Mouse (Mus musculus): ENCODE measurements around the gene Arhgef15. TPM values are rescaled to one million over a fixed set of nuclear protein-coding genes. Genes with fewer than 3 reads are reported as not detected.
"Not testable (repeated sequence)": the region's sequence is repeated elsewhere in the genome, so short reads cannot be mapped to it uniquely, and the experiment has no call there.

Arhgef15 gene
- polyA plus RNA-seq, 1 experiment from 2014 or later: 7.3 TPM

DNA sequence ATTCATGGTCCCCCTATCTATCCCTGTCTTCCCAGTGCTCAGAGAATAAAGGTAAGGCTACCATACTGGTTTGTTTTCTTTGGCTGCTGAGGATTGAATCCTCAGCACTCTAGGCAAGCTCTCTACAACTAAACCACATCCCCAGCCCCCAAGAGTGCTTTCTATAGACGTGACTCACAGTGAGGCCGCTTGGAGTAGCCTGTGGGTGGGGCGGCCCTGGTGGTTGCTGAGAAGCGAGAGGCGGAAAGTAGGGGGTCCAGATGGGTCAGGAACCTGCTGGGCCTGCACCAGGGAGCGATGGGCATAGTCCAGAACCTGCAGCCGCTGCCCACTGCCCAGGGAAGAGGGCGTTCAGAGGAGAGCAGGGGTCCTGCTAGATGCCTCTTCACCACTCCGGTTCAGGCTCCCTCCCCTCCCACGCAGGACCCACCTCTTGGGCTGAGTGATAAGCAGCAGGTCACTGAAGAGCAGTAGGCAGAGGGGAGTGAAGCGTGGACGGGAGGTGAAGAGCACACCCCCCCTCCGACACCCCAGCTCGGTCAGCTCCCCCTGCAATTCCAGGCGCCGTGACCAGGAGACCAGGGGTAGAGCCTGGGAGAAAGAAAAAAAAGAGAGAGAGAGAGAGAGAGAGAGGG, 10.4 kb downstream of the Arhgef15 start:
- Histone ChIP-seq H3K4me1 (ENCODE audit: control insufficient read depth, insufficient read depth, low read length) (peaks cover 4% of the 10 kb centered on the region; the same call in 1 of the 2 replicates), H3K27ac (replicated peaks; ENCODE audit: low read depth, low read length) (no peak overlapping the region), H3K4me3 (ENCODE audit: low read depth, low read length) (peak overlapping the region; percentile 6; the same call in 1 of the 2 replicates), H3K4me2 (ENCODE audit: low read depth, low read length) (peak overlapping the region; percentile 40), H3K27me3 (replicated peaks; ENCODE audit: control insufficient read depth, insufficient read depth, low read length) (no peaks in the 10 kb centered on the region; the same call in 1 of the 2 replicates), H3K9me3 (ENCODE audit: control insufficient read depth, low read length) (no peaks in the 10 kb centered on the region), H3K36me3 (ENCODE audit: control insufficient read depth, insufficient read depth, low read length) (no peaks in the 10 kb centered on the region), H3K9ac (ENCODE audit: low read depth, low read length) (peak overlapping the region; percentile 48; the same call in 1 of the 2 replicates)
- ATAC-seq (ENCODE audit: low read depth) (peak; percentile 20; the same call in 1 of the 2 replicates), DNase-seq (ENCODE audit: low spot score) (peak; percentile 43)
- WGBS: 22% methylated on average over 12 of the region's 16 CpGs

DNA sequence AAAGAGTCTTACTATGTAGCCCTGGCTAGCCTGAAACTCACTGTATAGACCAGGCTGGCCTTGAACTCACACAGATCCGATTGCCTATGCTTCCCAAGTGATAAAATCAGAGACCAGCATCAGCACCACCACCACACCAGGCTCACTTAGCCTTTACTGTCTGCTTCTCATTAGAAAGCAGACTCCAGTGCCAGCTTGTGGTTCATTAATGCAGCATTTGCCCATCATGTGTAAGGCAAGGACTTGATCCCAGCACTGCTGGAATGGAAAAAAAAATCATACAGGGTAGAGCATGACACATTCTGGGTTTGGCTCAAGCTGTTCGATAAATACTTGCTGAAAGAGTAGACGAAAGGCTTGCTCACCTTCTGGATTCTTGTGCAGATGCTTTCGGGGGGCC, 11.3 kb downstream of the Arhgef15 start:
- Histone ChIP-seq H3K36me3 (ENCODE audit: control insufficient read depth, insufficient read depth, low read length) (no peaks in the 10 kb centered on the region), H3K4me2 (ENCODE audit: low read depth, low read length) (no peak overlapping the region), H3K9me3 (ENCODE audit: control insufficient read depth, low read length) (no peaks in the 10 kb centered on the region), H3K4me3 (ENCODE audit: low read depth, low read length) (no peak overlapping the region), H3K4me1 (ENCODE audit: control insufficient read depth, insufficient read depth, low read length) (peaks cover 4% of the 10 kb centered on the region; the same call in 1 of the 2 replicates), H3K9ac (ENCODE audit: low read depth, low read length) (no peak overlapping the region), H3K27ac (replicated peaks; ENCODE audit: low read depth, low read length) (no peak overlapping the region), H3K27me3 (replicated peaks; ENCODE audit: control insufficient read depth, insufficient read depth, low read length) (no peaks in the 10 kb centered on the region; the same call in 1 of the 2 replicates)
- WGBS: 74% methylated on average over 4 of the region's 4 CpGs
- no peak for DNase-seq (ENCODE audit: low spot score)
- ATAC-seq (ENCODE audit: low read depth): no peak

DNA sequence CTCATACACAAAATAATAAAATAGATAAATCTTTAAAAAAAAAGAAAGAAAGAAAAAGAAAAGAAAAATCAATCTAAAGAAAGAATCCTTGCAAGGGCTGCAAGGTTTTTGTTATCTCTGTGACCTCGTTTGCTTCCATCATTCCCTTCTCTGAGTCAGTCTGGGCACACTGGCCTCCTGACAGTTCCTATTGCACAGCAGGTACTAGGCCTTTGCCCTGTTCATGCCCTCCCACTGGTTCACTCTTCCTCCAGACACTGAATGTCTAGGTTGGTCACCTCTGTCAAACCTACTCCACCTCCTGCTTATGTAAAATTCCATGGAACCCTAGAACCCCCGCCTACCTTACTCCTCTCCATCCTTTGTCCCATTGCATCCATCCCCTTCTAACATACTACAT, 12.0 kb downstream of the Arhgef15 start:
- Histone ChIP-seq H3K4me1 (ENCODE audit: control insufficient read depth, insufficient read depth, low read length) (peaks cover 8% of the 10 kb centered on the region; the same call in 1 of the 2 replicates), H3K9ac (ENCODE audit: low read depth, low read length) (no peak overlapping the region), H3K4me3 (ENCODE audit: low read depth, low read length) (no peak overlapping the region), H3K4me2 (ENCODE audit: low read depth, low read length) (no peak overlapping the region), H3K36me3 (ENCODE audit: control insufficient read depth, insufficient read depth, low read length) (no peaks in the 10 kb centered on the region), H3K9me3 (ENCODE audit: control insufficient read depth, low read length) (no peaks in the 10 kb centered on the region), H3K27me3 (replicated peaks; ENCODE audit: control insufficient read depth, insufficient read depth, low read length) (no peaks in the 10 kb centered on the region; the same call in 1 of the 2 replicates), H3K27ac (replicated peaks; ENCODE audit: low read depth, low read length) (no peak overlapping the region)
- DNase-seq (ENCODE audit: low spot score) (no peak), ATAC-seq (ENCODE audit: low read depth) (no peak)
- 85% methylated on average over 2 of the region's 2 CpGs for WGBS

DNA sequence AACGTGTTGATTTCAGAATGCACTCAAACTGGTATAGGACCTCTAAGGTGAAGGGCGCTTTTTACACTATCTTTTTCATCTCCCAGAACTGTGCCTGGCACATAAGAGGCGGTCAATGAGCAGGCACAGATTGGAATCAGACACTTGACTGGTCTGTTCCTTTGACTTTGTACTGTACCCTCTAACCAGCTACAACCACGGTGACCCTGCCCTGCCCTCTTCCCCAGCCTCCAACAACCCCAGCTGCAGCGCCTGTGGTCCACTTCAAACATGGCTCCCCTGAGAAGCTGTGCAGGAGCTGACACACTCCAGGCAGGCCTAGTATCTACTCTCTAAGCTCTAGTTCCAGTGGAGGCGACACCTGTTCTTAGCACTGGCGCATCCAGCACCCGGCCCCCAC, 14.5 kb downstream of the Arhgef15 start:
- Histone ChIP-seq H3K27ac (replicated peaks; ENCODE audit: low read depth, low read length) (no peak overlapping the region), H3K9me3 (ENCODE audit: control insufficient read depth, low read length) (no peaks in the 10 kb centered on the region), H3K4me1 (ENCODE audit: control insufficient read depth, insufficient read depth, low read length) (peaks cover 9% of the 10 kb centered on the region; the same call in 1 of the 2 replicates), H3K4me3 (ENCODE audit: low read depth, low read length) (no peak overlapping the region), H3K27me3 (replicated peaks; ENCODE audit: control insufficient read depth, insufficient read depth, low read length) (no peaks in the 10 kb centered on the region; the same call in 1 of the 2 replicates), H3K9ac (ENCODE audit: low read depth, low read length) (no peak overlapping the region), H3K4me2 (ENCODE audit: low read depth, low read length) (no peak overlapping the region), H3K36me3 (ENCODE audit: control insufficient read depth, insufficient read depth, low read length) (no peaks in the 10 kb centered on the region)
- whole genome bisulfite sequencing: 84% methylated on average over 8 of the region's 8 CpGs
- no peak for DNase-seq (ENCODE audit: low spot score)
- ATAC-seq (ENCODE audit: low read depth): no peak

DNA sequence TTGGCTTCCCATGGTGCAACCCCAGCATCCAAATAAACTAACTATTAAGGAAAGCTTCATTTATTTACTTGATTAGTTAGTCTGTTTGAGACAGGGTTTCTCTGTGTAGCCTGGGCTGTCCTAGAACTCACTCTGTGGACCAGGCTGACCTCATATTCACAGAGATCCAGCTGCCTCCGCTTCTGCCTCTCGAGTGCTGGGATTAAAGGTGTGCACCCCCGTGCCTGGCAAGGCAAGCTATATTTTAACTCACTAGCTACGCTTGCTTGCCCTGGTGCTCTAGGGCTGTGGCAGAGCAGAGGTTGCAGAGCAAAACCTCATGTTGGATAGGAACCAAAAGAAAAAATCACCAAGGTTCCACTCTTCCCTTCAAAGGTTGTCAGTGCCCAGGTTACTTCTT, 16.8 kb downstream of the Arhgef15 start:
- 54% methylated on average over 4 of the region's 4 CpGs for WGBS
- H3K9me3 ChIP-seq (ENCODE audit: control insufficient read depth, low read length): no peaks in the 10 kb centered on the region
- no peak for ATAC-seq (ENCODE audit: low read depth)
- H3K9ac ChIP-seq (ENCODE audit: low read depth, low read length): peak overlapping the region; percentile 65
- H3K27ac ChIP-seq (replicated peaks; ENCODE audit: low read depth, low read length): 0 out of 2 replicates have a peak overlapping the region, but pooled peaks have one; percentile 61
- H3K27me3 ChIP-seq (replicated peaks; ENCODE audit: control insufficient read depth, insufficient read depth, low read length): no peaks in the 10 kb centered on the region
- peaks cover 5% of the 10 kb centered on the region; the same call in 1 of the 2 replicates for H3K4me1 ChIP-seq (ENCODE audit: control insufficient read depth, insufficient read depth, low read length)
- DNase-seq (ENCODE audit: low spot score): no peak
- H3K4me2 ChIP-seq (ENCODE audit: low read depth, low read length): peak overlapping the region; percentile 59
- peak overlapping the region; percentile 45 for H3K4me3 ChIP-seq (ENCODE audit: low read depth, low read length)
- no peaks in the 10 kb centered on the region for H3K36me3 ChIP-seq (ENCODE audit: control insufficient read depth, insufficient read depth, low read length)

DNA sequence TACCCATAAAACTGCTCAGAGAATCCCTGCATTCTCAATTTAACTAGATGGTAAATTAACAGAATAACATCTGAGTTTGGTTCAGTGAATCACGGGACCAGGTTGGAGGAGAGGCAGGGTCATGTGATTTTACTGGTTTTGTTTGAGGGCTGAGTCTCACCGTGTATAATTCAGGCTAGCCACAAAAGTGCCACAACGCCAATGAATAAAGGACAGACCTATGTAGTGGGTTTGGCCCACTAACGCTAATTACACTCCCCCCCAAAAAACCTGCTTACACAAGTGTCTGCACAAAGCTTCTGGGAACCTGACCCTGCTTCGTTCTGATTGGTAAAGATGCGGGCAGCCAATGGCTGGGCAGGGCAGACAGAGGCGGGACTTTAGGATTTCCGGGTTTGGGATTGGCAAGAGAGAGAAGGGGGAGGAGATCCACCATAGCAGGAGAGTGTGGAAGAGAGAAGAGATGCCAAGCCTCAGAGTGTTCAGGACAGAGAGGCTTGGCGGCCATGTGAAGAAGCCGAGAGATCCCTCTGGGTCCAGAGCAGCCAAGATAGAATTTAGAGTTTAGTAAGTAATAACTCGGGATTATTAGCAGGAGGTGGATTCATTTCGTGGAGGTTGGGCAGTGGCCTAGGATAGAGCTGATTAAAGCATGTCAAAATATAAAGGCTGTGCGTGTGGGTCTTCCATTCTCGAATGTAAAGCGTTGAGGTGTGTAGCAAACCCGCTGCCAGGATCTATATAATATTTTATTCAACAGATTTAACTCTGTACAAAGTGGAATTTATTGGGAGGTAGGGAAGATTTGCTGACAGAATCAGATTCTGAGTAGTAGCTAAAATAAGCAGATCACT, 17.6 kb downstream of the Arhgef15 start:
- WGBS: 2% methylated on average over 16 of the region's 16 CpGs
- peak overlapping the region; percentile 65 for H3K9ac ChIP-seq (ENCODE audit: low read depth, low read length)
- H3K4me3 ChIP-seq (ENCODE audit: low read depth, low read length): peak overlapping the region; percentile 45
- no peaks in the 10 kb centered on the region for H3K36me3 ChIP-seq (ENCODE audit: control insufficient read depth, insufficient read depth, low read length)
- peak overlapping the region; percentile 61 for H3K27ac ChIP-seq (replicated peaks; ENCODE audit: low read depth, low read length)
- no peaks in the 10 kb centered on the region for H3K27me3 ChIP-seq (replicated peaks; ENCODE audit: control insufficient read depth, insufficient read depth, low read length)
- H3K9me3 ChIP-seq (ENCODE audit: control insufficient read depth, low read length): no peaks in the 10 kb centered on the region
- peak; percentile 97 for DNase-seq (ENCODE audit: low spot score)
- peaks cover 5% of the 10 kb centered on the region; the same call in 1 of the 2 replicates for H3K4me1 ChIP-seq (ENCODE audit: control insufficient read depth, insufficient read depth, low read length)
- peak overlapping the region; percentile 59 for H3K4me2 ChIP-seq (ENCODE audit: low read depth, low read length)
- peak; percentile 99 for ATAC-seq (ENCODE audit: low read depth)

DNA sequence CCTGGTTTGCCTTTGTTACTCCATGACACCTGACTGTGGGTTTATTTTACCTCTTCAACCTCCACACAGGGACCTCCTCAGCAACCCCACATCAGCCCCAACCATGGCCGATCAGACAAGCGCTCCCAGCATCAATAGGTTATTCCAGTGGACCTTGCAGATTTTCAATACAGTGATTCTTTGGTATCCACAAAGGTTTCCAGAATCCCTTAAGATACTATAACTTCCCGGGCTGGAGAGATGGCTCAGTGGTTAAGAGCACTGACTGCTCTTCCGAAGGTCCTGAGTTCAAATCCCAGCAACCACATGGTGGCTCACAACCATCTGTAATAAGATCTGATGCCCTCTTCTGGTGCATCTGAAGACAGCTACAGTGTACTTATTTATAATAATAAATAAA, 20.3 kb downstream of the Arhgef15 start:
- WGBS: 91% methylated on average over 4 of the region's 4 CpGs
- H3K9ac ChIP-seq (ENCODE audit: low read depth, low read length); H3K9me3 ChIP-seq (ENCODE audit: control insufficient read depth, low read length); ATAC-seq (ENCODE audit: low read depth); H3K4me3 ChIP-seq (ENCODE audit: low read depth, low read length); H3K4me2 ChIP-seq (ENCODE audit: low read depth, low read length); H3K4me1 ChIP-seq (ENCODE audit: control insufficient read depth, insufficient read depth, low read length); H3K27ac ChIP-seq (replicated peaks; ENCODE audit: low read depth, low read length); DNase-seq (ENCODE audit: low spot score); H3K36me3 ChIP-seq (ENCODE audit: control insufficient read depth, insufficient read depth, low read length); H3K27me3 ChIP-seq (replicated peaks; ENCODE audit: control insufficient read depth, insufficient read depth, low read length): not testable (repeated sequence)

DNA sequence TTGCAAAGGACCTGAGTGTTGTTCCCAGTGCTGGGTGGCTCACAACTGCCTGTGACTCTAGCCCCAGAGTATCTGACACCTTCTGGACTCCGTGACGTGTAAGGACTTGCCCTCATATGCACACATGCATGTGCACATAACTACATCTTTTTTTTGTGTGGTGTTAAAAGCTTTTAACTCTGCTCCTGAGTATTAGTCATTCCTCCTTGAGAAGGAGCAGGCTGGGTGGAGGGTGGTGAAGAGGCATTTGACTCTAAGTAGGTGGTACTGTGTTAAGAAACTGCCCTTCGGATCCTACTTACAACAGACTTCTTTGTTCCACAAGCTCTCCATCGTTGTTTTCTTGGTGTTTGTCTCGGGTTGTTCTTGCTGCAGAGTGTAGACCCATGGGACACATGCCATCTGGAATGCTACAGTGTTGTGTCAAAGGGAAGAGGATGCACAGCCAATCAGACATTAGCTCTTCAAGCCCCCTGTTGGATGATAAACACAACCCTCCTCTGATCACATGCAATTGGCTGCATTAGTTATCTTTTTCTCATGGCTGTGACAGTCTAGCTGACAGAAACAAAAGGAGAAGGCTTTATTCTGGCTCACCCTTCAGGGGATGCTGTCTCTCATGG, 23.3 kb downstream of the Arhgef15 start:
- Histone ChIP-seq H3K27me3 (replicated peaks; ENCODE audit: control insufficient read depth, insufficient read depth, low read length) (no peaks in the 10 kb centered on the region), H3K9ac (ENCODE audit: low read depth, low read length) (no peak overlapping the region), H3K36me3 (ENCODE audit: control insufficient read depth, insufficient read depth, low read length) (no peaks in the 10 kb centered on the region), H3K27ac (replicated peaks; ENCODE audit: low read depth, low read length) (no peak overlapping the region), H3K4me3 (ENCODE audit: low read depth, low read length) (no peak overlapping the region), H3K9me3 (ENCODE audit: control insufficient read depth, low read length) (no peaks in the 10 kb centered on the region), H3K4me1 (ENCODE audit: control insufficient read depth, insufficient read depth, low read length) (no peaks in the 10 kb centered on the region), H3K4me2 (ENCODE audit: low read depth, low read length) (no peak overlapping the region)
- DNase-seq (ENCODE audit: low spot score) (no peak), ATAC-seq (ENCODE audit: low read depth) (no peak)
- 62% methylated on average over 5 of the region's 5 CpGs for WGBS

Data from embryonic facial prominence, embryonic 14.5 days (tissue).